ENCODE assay signal across 9 mouse cellular contexts in genomic region chrX:102081573-102082279, GRCm38 (mm10). TPM values are rescaled to one million over a fixed set of nuclear protein-coding genes. Genes with fewer than 3 reads are reported as not detected.
DNase-seq lines count a peak whose midpoint lies in the region; ATAC-seq and TF ChIP-seq lines count a peak whose summit lies in the region.
"Had no signal": no experiment of that assay in that cellular context is flagged by ENCODE, and none has a peak within 500 bp of the region (broad histone marks: within the 10 kb centered on the region; RNA-seq: fewer than 3 reads in every experiment).

No protein-coding gene starts in this region.

- no peaks in the 10 kb centered on the region for H3K27me3 ChIP-seq in hindbrain, embryonic 11.5 days (ENCODE audit: control insufficient read depth, insufficient read depth, low read length)
- H3K27me3 ChIP-seq in midbrain, postnatal 0 days (ENCODE audit: insufficient read depth, low read length) = no peaks in the 10 kb centered on the region; the same call in 1 of the 2 replicates
- peaks cover 10% of the 10 kb centered on the region for H3K27me3 ChIP-seq in liver, embryonic 11.5 days (replicated peaks; ENCODE audit: control insufficient read depth, insufficient read depth, low read length)

- peak overlapping the region; percentile 11; the same call in 1 of the 2 replicates for H3K4me2 ChIP-seq in hindbrain, embryonic 11.5 days (replicated peaks; ENCODE audit: low read depth, low read length)
- H3K4me2 ChIP-seq in midbrain, postnatal 0 days (ENCODE audit: low read depth, low read length, poor library complexity, severe bottlenecking) = no peak overlapping the region
- H3K4me2 ChIP-seq in liver, embryonic 11.5 days = no peak overlapping the region
- H3K4me2 ChIP-seq: heart, embryonic 13.5 days had no signal

- no peak overlapping the region for H3K4me3 ChIP-seq in hindbrain, embryonic 11.5 days (ENCODE audit: low read depth, low read length)
- H3K4me3 ChIP-seq in midbrain, postnatal 0 days (ENCODE audit: low read depth, low read length) = no peak overlapping the region
- H3K4me3 ChIP-seq in liver, embryonic 11.5 days (ENCODE audit: low read depth, low read length) = no peak overlapping the region
- H3K4me3 ChIP-seq: heart, embryonic 13.5 days had no signal

- H3K36me3 ChIP-seq in hindbrain, embryonic 11.5 days (ENCODE audit: control insufficient read depth, insufficient read depth, low read length) = no peaks in the 10 kb centered on the region
- peaks cover 5% of the 10 kb centered on the region; the same call in 1 of the 2 replicates for H3K36me3 ChIP-seq in midbrain, postnatal 0 days (ENCODE audit: insufficient read depth, low read length)
- H3K36me3 ChIP-seq in liver, embryonic 11.5 days (ENCODE audit: control insufficient read depth, insufficient read depth, low read length) = no peaks in the 10 kb centered on the region

- H3K9me3 ChIP-seq in hindbrain, embryonic 11.5 days (ENCODE audit: control insufficient read depth, low read length) = no peaks in the 10 kb centered on the region
- H3K9me3 ChIP-seq in midbrain, postnatal 0 days (ENCODE audit: low read length) = no peaks in the 10 kb centered on the region
- H3K9me3 ChIP-seq in liver, embryonic 11.5 days (ENCODE audit: control insufficient read depth, low read length) = no peaks in the 10 kb centered on the region
- H3K9me3 ChIP-seq: heart, embryonic 13.5 days had no signal

- no peak overlapping the region for H3K9ac ChIP-seq in hindbrain, embryonic 11.5 days (ENCODE audit: low read depth, low read length)
- no peak overlapping the region for H3K9ac ChIP-seq in midbrain, postnatal 0 days (replicated peaks; ENCODE audit: low read length, poor library complexity, severe bottlenecking)
- H3K9ac ChIP-seq in liver, embryonic 11.5 days (ENCODE audit: low read depth, low read length) = no peak overlapping the region
- H3K9ac ChIP-seq: heart, embryonic 13.5 days had no signal

- peak overlapping the region; percentile 86 for H3K27ac ChIP-seq in hindbrain, embryonic 11.5 days (ENCODE audit: low read depth, low read length)
- peak overlapping the region; percentile 75 for H3K27ac ChIP-seq in midbrain, postnatal 0 days (ENCODE audit: low read depth, low read length)
- no peak overlapping the region for H3K27ac ChIP-seq in liver, embryonic 11.5 days (ENCODE audit: low read depth, low read length)
- H3K27ac ChIP-seq: heart, embryonic 13.5 days had no signal

- no peak for TF ChIP-seq CTCF in midbrain, postnatal 0 days (IDR thresholded peaks at IDR 0.05)

- 27% methylated on average over 7 of the region's 7 CpGs for WGBS in hindbrain, embryonic 11.5 days
- WGBS in midbrain, postnatal 0 days = 30% methylated on average over 7 of the region's 7 CpGs
- 63% methylated on average over 7 of the region's 7 CpGs for WGBS in liver, embryonic 11.5 days

- ATAC-seq in hindbrain, embryonic 11.5 days (ENCODE audit: low FRiP score) = peak; percentile 93
- peak; percentile 85 for ATAC-seq in midbrain, postnatal 0 days (ENCODE audit: low FRiP score)
- no peak for ATAC-seq in liver, embryonic 11.5 days (replicated peaks; ENCODE audit: low FRiP score)
- ATAC-seq in megakaryocyte progenitor cell, adult 5-6 weeks (replicated peaks; ENCODE audit: poor library complexity) = no peak
- no peak for ATAC-seq in frontal cortex, adult (ENCODE audit: low TSS enrichment)

- H3K4me1 ChIP-seq in hindbrain, embryonic 11.5 days (replicated peaks; ENCODE audit: control insufficient read depth, insufficient read depth, low read length) = no peaks in the 10 kb centered on the region
- H3K4me1 ChIP-seq in midbrain, postnatal 0 days (ENCODE audit: insufficient read depth, low read length) = no peaks in the 10 kb centered on the region; the same call in 1 of the 2 replicates
- no peaks in the 10 kb centered on the region for H3K4me1 ChIP-seq in liver, embryonic 11.5 days (replicated peaks; ENCODE audit: control insufficient read depth, insufficient read depth, low read length)
- H3K4me1 ChIP-seq: heart, embryonic 13.5 days had no signal

- peak; percentile 50 to 63 for DNase-seq in cerebellum, adult 18-20 months
- DNase-seq in embryo, embryonic 10 days (ENCODE audit: low spot score) = peak; percentile 71
- peak; percentile 73 for DNase-seq in hindbrain, embryonic 11.5 days (ENCODE audit: low spot score)
- peak; percentile 85 for DNase-seq in midbrain, postnatal 0 days (ENCODE audit: low spot score)
- no peak for DNase-seq in liver, embryonic 11.5 days (ENCODE audit: low spot score)
- DNase-seq in frontal cortex, adult 2 months (ENCODE audit: extremely low spot score in 1 of 2, low spot score in 1 of 2) = no peak

RNA-seq across cellular contexts. Expression of gene Rtl5, which starts 10.6 kb away (rescaled TPM):
- 3.7 and 4.0 TPM in 2 replicates for polyA plus RNA-seq in hindbrain, embryonic 11.5 days (2014; fragmentation: Nextera tagmentation; extraction: Ambion mirVana)
- total RNA-seq in midbrain, postnatal 0 days (2014; rRNA removed) = 45.8 and 50.0 TPM in 2 replicates
- polyA plus RNA-seq in midbrain, postnatal 0 days (2015; fragmentation: Nextera tagmentation; extraction: Ambion mirVana) = 6.2 and 7.5 TPM in 2 replicates
- 0.34 and 0.47 TPM in 2 replicates for polyA plus RNA-seq in liver, embryonic 11.5 days (2014; fragmentation: Nextera tagmentation; extraction: Ambion mirVana)
- total RNA-seq in megakaryocyte progenitor cell, adult 5-6 weeks (2015) = 0.59 and 0.76 TPM in 2 replicates
- 1.2 and 2.1 TPM in 2 replicates for total RNA-seq in megakaryocyte progenitor cell, adult 5-6 weeks (2017)
- 24.8 and 27.3 TPM in 2 replicates for polyA plus RNA-seq in frontal cortex, adult 2 months (2012; rRNA removed)

RNA-seq across cellular contexts. Expression of gene Pin4, which starts 37.5 kb away (rescaled TPM):
- 70.7 and 81.7 TPM in 2 replicates for polyA plus RNA-seq in hindbrain, embryonic 11.5 days (2014; fragmentation: Nextera tagmentation; extraction: Ambion mirVana)
- total RNA-seq in midbrain, postnatal 0 days (2014; rRNA removed) = 7.7 and 17.8 TPM in 2 replicates
- 41.1 and 54.6 TPM in 2 replicates for polyA plus RNA-seq in midbrain, postnatal 0 days (2015; fragmentation: Nextera tagmentation; extraction: Ambion mirVana)
- polyA plus RNA-seq in liver, embryonic 11.5 days (2014; fragmentation: Nextera tagmentation; extraction: Ambion mirVana) = 75.7 and 82.0 TPM in 2 replicates
- total RNA-seq in megakaryocyte progenitor cell, adult 5-6 weeks (2015) = 54.6 and 65.3 TPM in 2 replicates
- 102 and 124 TPM in 2 replicates for total RNA-seq in megakaryocyte progenitor cell, adult 5-6 weeks (2017)
- polyA plus RNA-seq in frontal cortex, adult 2 months (2012; rRNA removed) = 69.2 and 71.1 TPM in 2 replicates

Comparison
In these comparisons a context has a peak if more than half of its experiments do, and no peak if none do; other contexts are left out.
1. DNase-seq: peak in cerebellum, adult 18-20 months (2 of 2), embryo, embryonic 10 days (single experiment), hindbrain, embryonic 11.5 days (single experiment) and midbrain, postnatal 0 days (single experiment); none in liver, embryonic 11.5 days (single experiment) and frontal cortex, adult 2 months (0 of 2).
2. ATAC-seq: peak in hindbrain, embryonic 11.5 days (single experiment) and midbrain, postnatal 0 days (single experiment); none in liver, embryonic 11.5 days (single experiment), megakaryocyte progenitor cell, adult 5-6 weeks (single experiment) and frontal cortex, adult (single experiment).